18 mouse cellular contexts compared by ENCODE assay signal in genomic region chr11:44854496-44854895, GRCm38 (mm10).
DNase-seq lines count a peak whose midpoint lies in the region; ATAC-seq and TF ChIP-seq lines count a peak whose summit lies in the region.
"Had no signal": no experiment of that assay in that cellular context is flagged by ENCODE, and none has a peak within 500 bp of the region (broad histone marks: within the 10 kb centered on the region; RNA-seq: fewer than 3 reads in every experiment).

No protein-coding gene starts in this region.

- no peak overlapping the region for H3K4me3 ChIP-seq in heart, postnatal 0 days (ENCODE audit: low read depth, low read length)
- H3K4me3 ChIP-seq: forebrain, embryonic 15.5 days; lung, embryonic 15.5 days; megakaryocyte, embryonic 14.5 days; neural tube, embryonic 12.5 days; stomach, embryonic 15.5 days had no signal

- no peak overlapping the region for H3K27ac ChIP-seq in heart, postnatal 0 days (ENCODE audit: low read depth)
- H3K27ac ChIP-seq: forebrain, embryonic 15.5 days; lung, embryonic 15.5 days; neural tube, embryonic 12.5 days; stomach, embryonic 15.5 days had no signal

- no peaks in the 10 kb centered on the region for H3K9me3 ChIP-seq in heart, postnatal 0 days (replicated peaks; ENCODE audit: control insufficient read depth, low read length)
- H3K9me3 ChIP-seq: forebrain, embryonic 15.5 days; lung, embryonic 15.5 days; megakaryocyte, embryonic 14.5 days; neural tube, embryonic 12.5 days; stomach, embryonic 15.5 days had no signal

- H3K4me2 ChIP-seq in heart, postnatal 0 days (ENCODE audit: low read depth, low read length) = no peak overlapping the region
- H3K4me2 ChIP-seq: forebrain, embryonic 15.5 days; lung, embryonic 15.5 days; neural tube, embryonic 12.5 days; stomach, embryonic 15.5 days had no signal

- 28% methylated on average over 7 of the region's 7 CpGs for WGBS in heart, postnatal 0 days

- no peak; the same call in 1 of the 2 replicates for ATAC-seq in heart, postnatal 0 days (ENCODE audit: insufficient read depth, low read depth)
- ATAC-seq in granulocyte monocyte progenitor cell, adult 5-6 weeks (replicated peaks; ENCODE audit: poor library complexity, severe bottlenecking) = no peak
- ATAC-seq in megakaryocyte, adult 5-6 weeks (ENCODE audit: poor library complexity, severe bottlenecking) = no peak
- ATAC-seq: forebrain, embryonic 15.5 days; hindbrain, embryonic 16.5 days had no signal

- no peak overlapping the region for H3K9ac ChIP-seq in heart, postnatal 0 days (replicated peaks; ENCODE audit: low read depth, low read length)
- H3K9ac ChIP-seq: forebrain, embryonic 15.5 days; lung, embryonic 15.5 days; neural tube, embryonic 12.5 days; stomach, embryonic 15.5 days had no signal

- peak; percentile 16 for DNase-seq in gastrocnemius, adult 18-20 months (ENCODE audit: low spot score)
- DNase-seq in gastrocnemius, postnatal 36 days = no peak
- peak; percentile 89 for DNase-seq in 3T3-L1 (ENCODE audit: low read depth, low spot score)
- DNase-seq in adrenal gland, postnatal 10 days = peak; percentile 64
- peak; percentile 29 for DNase-seq in heart, postnatal 0 days (ENCODE audit: low spot score)
- no peak for DNase-seq in embryo, embryonic 11 days
- DNase-seq: cerebellum, adult 8-10 months; kidney, adult 2 months; kidney, postnatal 25 days; thymus, postnatal 14 days had no signal

- H3K27me3 ChIP-seq in heart, postnatal 0 days (ENCODE audit: control insufficient read depth, insufficient read depth, low read length) = no peaks in the 10 kb centered on the region
- H3K27me3 ChIP-seq: forebrain, embryonic 15.5 days; lung, embryonic 15.5 days; neural tube, embryonic 12.5 days; stomach, embryonic 15.5 days had no signal

- H3K36me3 ChIP-seq in heart, postnatal 0 days (replicated peaks; ENCODE audit: control insufficient read depth, insufficient read depth, low read length) = no peaks in the 10 kb centered on the region
- H3K36me3 ChIP-seq: forebrain, embryonic 15.5 days; lung, embryonic 15.5 days; neural tube, embryonic 12.5 days; stomach, embryonic 15.5 days had no signal

- intact Hi-C loops in gastrocnemius, postnatal 36 days (cut with DNase I) = no loop called here

- peaks cover 10% of the 10 kb centered on the region; the same call in 1 of the 2 replicates for H3K4me1 ChIP-seq in heart, postnatal 0 days (ENCODE audit: control insufficient read depth, insufficient read depth)
- H3K4me1 ChIP-seq: forebrain, embryonic 15.5 days; lung, embryonic 15.5 days; neural tube, embryonic 12.5 days; stomach, embryonic 15.5 days had no signal

- TF ChIP-seq EP300 in heart, postnatal 0 days (IDR thresholded peaks at IDR 0.05; ENCODE audit: low read depth) = no peak

- no peak for TF ChIP-seq CTCF in heart, postnatal 0 days (IDR thresholded peaks at IDR 0.05; ENCODE audit: low read depth)

Comparison
In these comparisons a context has a peak if more than half of its experiments do, and no peak if none do; other contexts are left out.
1. DNase-seq: peak in gastrocnemius, adult 18-20 months (single experiment), 3T3-L1 (single experiment), adrenal gland, postnatal 10 days (single experiment) and heart, postnatal 0 days (single experiment); none in gastrocnemius, postnatal 36 days (0 of 2) and embryo, embryonic 11 days (single experiment).